Mouse (Mus musculus) heart, embryonic 14.5 days (tissue): ENCODE results near the gene Il1b. TPM values are rescaled to one million over a fixed set of nuclear protein-coding genes. Genes with fewer than 3 reads are reported as not detected.

Experiments
- polyA plus RNA-seq: library from polyadenylated mRNA; unstranded; fragments of >200 nt; fragmentation: Nextera tagmentation; extraction: Ambion mirVana; gene quantifications from 2 replicates; pipeline ENCODE4 v1.2.1, GENCODE M21; 2014

Il1b gene
- polyA plus RNA-seq, 1 experiment from 2014 or later, result 0.24 TPM

Other genes starting within 250 kb of the Il1b start
- 20.9 and 23.8 TPM in 2 replicates for gene Chchd5, start 241.4 kb downstream of the Il1b start, polyA plus RNA-seq
- 21.6 and 22.0 TPM in 2 replicates for gene Slc20a1, start 172.4 kb downstream of the Il1b start, polyA plus RNA-seq
- gene Ckap2l, start 73.9 kb downstream of the Il1b start, polyA plus RNA-seq, result 42.8 and 45.2 TPM in 2 replicates
- 0.11 and 0.31 TPM in 2 replicates for gene Il1a, start 61.2 kb downstream of the Il1b start, polyA plus RNA-seq
- not detected in 2 replicates for gene F830045P16Rik, start 165.5 kb upstream of the Il1b start, polyA plus RNA-seq
- 19.8 and 20.8 TPM in 2 replicates for gene Sirpa, start 221.7 kb upstream of the Il1b start, polyA plus RNA-seq